Comparison of ENCODE assay signal across 15 mouse cellular contexts in the genomic region with DNA sequence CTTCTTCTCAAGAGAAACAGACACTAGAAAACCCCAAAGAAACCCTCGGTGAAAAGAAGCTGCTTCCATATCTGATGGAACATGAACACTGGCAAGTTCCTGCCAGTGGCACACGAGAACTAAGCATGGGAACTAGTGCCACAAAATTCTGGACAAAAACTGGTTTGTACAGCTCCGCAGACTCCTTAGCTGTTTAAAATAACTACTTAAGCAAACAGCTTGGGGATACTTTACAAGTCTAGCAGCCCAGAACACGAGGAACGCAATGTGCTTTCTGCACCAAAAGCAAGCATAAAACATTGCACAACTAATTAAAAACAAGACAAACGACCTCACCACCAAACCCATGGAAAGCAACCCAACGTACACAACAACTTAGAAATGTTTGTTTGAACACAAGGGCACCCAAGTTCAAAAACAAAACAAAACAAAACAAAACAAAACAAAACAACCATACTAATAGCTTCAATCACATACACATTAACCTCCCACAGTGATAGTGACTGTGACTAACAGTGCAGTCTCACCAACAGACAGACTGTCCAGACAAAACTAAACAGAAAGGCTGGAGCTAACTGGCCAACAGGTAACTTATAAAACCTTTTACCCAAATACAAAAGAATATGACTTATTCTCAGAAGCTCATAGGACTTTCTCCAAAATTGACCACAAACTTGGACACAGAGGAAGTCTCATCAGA.
DNase-seq lines count a peak whose midpoint lies in the region; ATAC-seq and TF ChIP-seq lines count a peak whose summit lies in the region.
"Had no signal": no experiment of that assay in that cellular context is flagged by ENCODE, and none has a peak within 500 bp of the region (broad histone marks: within the 10 kb centered on the region; RNA-seq: fewer than 3 reads in every experiment).

No protein-coding gene starts in this region.

- intact Hi-C loops in left cerebral cortex, postnatal 25 days (cut with DNase I): no loop called here

- no peak for DNase-seq in embryonic facial prominence, embryonic 10.5 days (ENCODE audit: low spot score)
- DNase-seq in left cerebral cortex, postnatal 25 days (ENCODE audit: low spot score in 2 of 2): peak; percentile 9 to 18
- no peak for DNase-seq in left cerebral cortex, adult 8-10 months (ENCODE audit: low spot score in 2 of 2)
- DNase-seq in lung, postnatal 0 days (ENCODE audit: low spot score): peak; percentile 93
- no peak for DNase-seq in cerebellum, adult 18-20 months
- DNase-seq in ovary, postnatal 36 days (ENCODE audit: low spot score): no peak
- DNase-seq: adrenal gland, adult 8-10 months; heart, postnatal 4 days; spleen, adult 18-20 months had no signal

- no peaks in the 10 kb centered on the region for H3K4me1 ChIP-seq in embryonic facial prominence, embryonic 13.5 days
- H3K4me1 ChIP-seq in embryonic facial prominence, embryonic 10.5 days: no peaks in the 10 kb centered on the region
- H3K4me1 ChIP-seq in embryonic facial prominence, embryonic 15.5 days: 0 out of 2 replicates have a peak, but pooled peaks cover 3% of the 10 kb centered on the region
- H3K4me1 ChIP-seq in lung, postnatal 0 days (ENCODE audit: insufficient read depth, low read depth, low read length): no peaks in the 10 kb centered on the region
- H3K4me1 ChIP-seq: midbrain, embryonic 10.5 days had no signal

- peak overlapping the region; percentile 3; the same call in 1 of the 2 replicates for H3K27ac ChIP-seq in embryonic facial prominence, embryonic 13.5 days
- H3K27ac ChIP-seq in embryonic facial prominence, embryonic 10.5 days (replicated peaks): no peak overlapping the region
- peak overlapping the region; percentile 58 for H3K27ac ChIP-seq in embryonic facial prominence, embryonic 15.5 days (replicated peaks)
- H3K27ac ChIP-seq in lung, postnatal 0 days (ENCODE audit: low read length): peak overlapping the region; percentile 80
- H3K27ac ChIP-seq: midbrain, embryonic 10.5 days had no signal

- TF ChIP-seq EP300 in lung, postnatal 0 days (IDR thresholded peaks at IDR 0.05): peak; percentile 98

- H3K9me3 ChIP-seq in embryonic facial prominence, embryonic 13.5 days: no peaks in the 10 kb centered on the region
- no peaks in the 10 kb centered on the region for H3K9me3 ChIP-seq in embryonic facial prominence, embryonic 10.5 days
- no peaks in the 10 kb centered on the region for H3K9me3 ChIP-seq in embryonic facial prominence, embryonic 15.5 days (replicated peaks)
- H3K9me3 ChIP-seq in lung, postnatal 0 days (ENCODE audit: low read length): no peaks in the 10 kb centered on the region
- H3K9me3 ChIP-seq: midbrain, embryonic 10.5 days had no signal

- no peak overlapping the region for H3K4me3 ChIP-seq in embryonic facial prominence, embryonic 13.5 days
- no peak overlapping the region for H3K4me3 ChIP-seq in embryonic facial prominence, embryonic 10.5 days
- no peak overlapping the region for H3K4me3 ChIP-seq in embryonic facial prominence, embryonic 15.5 days (replicated peaks)
- no peak overlapping the region for H3K4me3 ChIP-seq in lung, postnatal 0 days (ENCODE audit: low read depth, low read length)
- H3K4me3 ChIP-seq: midbrain, embryonic 10.5 days had no signal

- no peak overlapping the region for H3K9ac ChIP-seq in embryonic facial prominence, embryonic 13.5 days
- H3K9ac ChIP-seq in embryonic facial prominence, embryonic 15.5 days: no peak overlapping the region
- no peak overlapping the region for H3K9ac ChIP-seq in lung, postnatal 0 days (replicated peaks; ENCODE audit: low read depth)

- TF ChIP-seq CTCF in lung, postnatal 0 days (IDR thresholded peaks at IDR 0.05): no peak

- WGBS in embryonic facial prominence, embryonic 13.5 days: 54% methylated on average over 7 of the region's 7 CpGs
- 75% methylated on average over 7 of the region's 7 CpGs for WGBS in embryonic facial prominence, embryonic 10.5 days
- WGBS in embryonic facial prominence, embryonic 15.5 days: 37% methylated on average over 7 of the region's 7 CpGs
- WGBS in lung, postnatal 0 days: 32% methylated on average over 7 of the region's 7 CpGs

- ATAC-seq in embryonic facial prominence, embryonic 13.5 days (ENCODE audit: insufficient number of reproducible peaks, insufficient read depth, low FRiP score, low TSS enrichment, low read depth): no peak
- ATAC-seq in embryonic facial prominence, embryonic 15.5 days (ENCODE audit: insufficient number of reproducible peaks, low FRiP score, low TSS enrichment, low read depth): no peak
- ATAC-seq in lung, postnatal 0 days: peak; percentile 97
- ATAC-seq: inflammation-experienced regulatory T-cells, adult 6 months; Patski had no signal

- no peaks in the 10 kb centered on the region for H3K27me3 ChIP-seq in embryonic facial prominence, embryonic 13.5 days
- no peaks in the 10 kb centered on the region for H3K27me3 ChIP-seq in embryonic facial prominence, embryonic 10.5 days (replicated peaks; ENCODE audit: low read depth, poor library complexity, severe bottlenecking)
- H3K27me3 ChIP-seq in embryonic facial prominence, embryonic 15.5 days: no peaks in the 10 kb centered on the region
- no peaks in the 10 kb centered on the region for H3K27me3 ChIP-seq in lung, postnatal 0 days (replicated peaks; ENCODE audit: insufficient read depth, low read length)
- H3K27me3 ChIP-seq: Patski had no signal

- H3K36me3 ChIP-seq in embryonic facial prominence, embryonic 13.5 days: no peaks in the 10 kb centered on the region
- H3K36me3 ChIP-seq in embryonic facial prominence, embryonic 10.5 days (replicated peaks): no peaks in the 10 kb centered on the region
- H3K36me3 ChIP-seq in embryonic facial prominence, embryonic 15.5 days: no peaks in the 10 kb centered on the region
- no peaks in the 10 kb centered on the region for H3K36me3 ChIP-seq in lung, postnatal 0 days (ENCODE audit: insufficient read depth, low read length)
- H3K36me3 ChIP-seq: midbrain, embryonic 10.5 days had no signal

- H3K4me2 ChIP-seq in embryonic facial prominence, embryonic 13.5 days: no peak overlapping the region
- H3K4me2 ChIP-seq in embryonic facial prominence, embryonic 15.5 days (replicated peaks): no peak overlapping the region
- H3K4me2 ChIP-seq in lung, postnatal 0 days (replicated peaks; ENCODE audit: low read depth, low read length): no peak overlapping the region
- H3K4me2 ChIP-seq: heart, embryonic 11.5 days had no signal

Comparison
In these comparisons a context has a peak if more than half of its experiments do, and no peak if none do; other contexts are left out.
1. DNase-seq: peak in left cerebral cortex, postnatal 25 days (2 of 2) and lung, postnatal 0 days (single experiment); none in embryonic facial prominence, embryonic 10.5 days (single experiment), left cerebral cortex, adult 8-10 months (0 of 2), cerebellum, adult 18-20 months (0 of 2) and ovary, postnatal 36 days (single experiment).